Mouse (Mus musculus) ES-Bruce4 (cell line): ENCODE measurements around the gene Thsd7b. TPM values are rescaled to one million over a fixed set of nuclear protein-coding genes. Genes with fewer than 3 reads are reported as not detected.

Source experiments
- H3K27ac ChIP-seq: 2 replicates; pipeline ENCODE4 v1.5.1; 2012; ENCODE audit warnings: low read length, inconsistent platforms; ENCODE audit not compliant: insufficient read depth
- H3K27me3 ChIP-seq: 2 replicates; pipeline ENCODE4 v1.6.1; 2012; ENCODE audit warnings: mild to moderate bottlenecking, low read length, inconsistent platforms; ENCODE audit not compliant: control insufficient read depth, poor library complexity, insufficient read depth, severe bottlenecking
- H3K36me3 ChIP-seq: 2 replicates; pipeline ENCODE4 v1.6.1; 2012; ENCODE audit warnings: inconsistent platforms, mild to moderate bottlenecking, low read length, moderate library complexity; ENCODE audit not compliant: control insufficient read depth, poor library complexity, insufficient read depth, severe bottlenecking
- H3K4me1 ChIP-seq: one replicate; pipeline ENCODE4 v1.8.1; 2011; ENCODE audit warnings: low read length; ENCODE audit not compliant: control insufficient read depth, insufficient read depth
- H3K4me3 ChIP-seq: 2 replicates; pipeline ENCODE4 v1.5.1; 2011; ENCODE audit warnings: low read depth, mild to moderate bottlenecking, low read length
- H3K9ac ChIP-seq: 2 replicates; pipeline ENCODE4 v1.6.1; 2012; ENCODE audit warnings: low read depth, mild to moderate bottlenecking, inconsistent platforms; ENCODE audit not compliant: poor library complexity, severe bottlenecking
- H3K9me3 ChIP-seq: replicated peaks from 2 replicates; pipeline ENCODE4 v1.6.1; 2012; ENCODE audit warnings: mild to moderate bottlenecking, low read length, inconsistent platforms; ENCODE audit not compliant: control insufficient read depth, poor library complexity, insufficient read depth, severe bottlenecking
- CTCF ChIP-seq: IDR thresholded peaks from one replicate; pipeline ENCODE4 v1.8.1; 2011; ENCODE audit warnings: low read depth, low read length
- EP300 ChIP-seq: IDR thresholded peaks from 2 replicates; pipeline ENCODE4 v1.6.1; 2011; ENCODE audit warnings: low read depth, low read length; ENCODE audit not compliant: insufficient read depth
- POLR2A ChIP-seq: IDR thresholded peaks from one replicate; pipeline ENCODE4 v1.8.1; 2011; ENCODE audit warnings: low read length; ENCODE audit not compliant: insufficient read depth
- polyA plus RNA-seq: library from polyadenylated mRNA; stranded (reverse); fragments of >200 nt; gene quantifications from 2 replicates; pipeline ENCODE4 v1.2.4, GENCODE M21; 2011; ENCODE audit warnings: low read depth; ENCODE audit not compliant: missing spikeins, insufficient read depth, insufficient read length

The Thsd7b gene
- polyA plus RNA-seq, 1 experiment, result 0.18 TPM

- Histone ChIP-seq H3K4me1 (no peaks in the 10 kb centered on the region), H3K9ac (no peak overlapping the region), H3K27me3 (no peaks in the 10 kb centered on the region), H3K9me3 (no peaks in the 10 kb centered on the region), H3K36me3 (no peaks in the 10 kb centered on the region), H3K27ac (no peak overlapping the region), H3K4me3 (no peak overlapping the region)
- no peak for TF ChIP-seq POLR2A
- TF ChIP-seq CTCF, result no peak
- no peak for TF ChIP-seq EP300
Observed at GRCm38 (mm10) chr1:129324798-129325197, 51.7 kb downstream of the Thsd7b start.

DNA sequence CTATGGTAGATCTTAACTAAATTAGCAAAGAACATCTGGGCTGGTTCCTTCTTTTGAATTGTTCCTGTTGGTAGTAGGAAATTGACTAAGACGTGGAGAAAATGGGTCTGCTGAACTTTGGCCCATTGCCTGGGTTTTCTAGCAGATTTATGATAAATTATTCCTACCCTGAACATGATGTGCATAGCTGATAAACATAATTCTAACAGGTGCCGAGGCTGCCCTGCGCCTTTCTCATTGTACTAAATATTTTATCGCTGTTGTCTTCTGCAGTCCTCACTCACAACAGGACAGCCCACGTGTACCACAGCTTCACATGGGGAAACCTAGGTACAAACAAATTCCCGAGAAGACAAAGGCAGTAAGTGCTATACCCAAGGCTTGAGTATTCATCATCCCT is 83.5 kb downstream of the Thsd7b start:
- H3K27ac ChIP-seq, result no peak overlapping the region
- no peaks in the 10 kb centered on the region for H3K4me1 ChIP-seq
- no peak overlapping the region for H3K9ac ChIP-seq
- no peaks in the 10 kb centered on the region for H3K36me3 ChIP-seq
- no peaks in the 10 kb centered on the region for H3K9me3 ChIP-seq
- no peak overlapping the region for H3K4me3 ChIP-seq
- no peaks in the 10 kb centered on the region for H3K27me3 ChIP-seq
- TF ChIP-seq EP300, result no peak
- no peak for TF ChIP-seq CTCF
- TF ChIP-seq POLR2A, result no peak

- no peaks in the 10 kb centered on the region for H3K4me1 ChIP-seq
Observed at GRCm38 (mm10) chr1:129357378-129357777, 84.3 kb downstream of the Thsd7b start.

DNA sequence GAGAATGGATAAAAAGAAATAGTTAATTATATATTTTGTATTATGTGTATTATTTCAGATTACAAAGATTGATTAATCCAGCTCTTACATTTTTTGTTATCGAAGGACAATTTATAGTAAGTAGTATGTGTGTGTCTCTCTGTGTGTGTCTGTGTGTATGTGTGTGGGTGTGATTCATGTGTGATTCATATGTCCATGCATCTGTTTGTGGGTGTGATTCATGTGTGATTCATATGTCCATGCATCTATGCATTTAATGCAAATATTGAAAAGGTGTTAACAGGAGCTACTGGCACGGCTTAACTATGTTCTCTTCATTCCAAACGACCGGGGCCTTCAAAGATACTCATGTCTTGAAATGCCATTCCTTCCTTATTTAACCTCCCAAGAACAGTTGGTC is 90.3 kb downstream of the Thsd7b start:
- Histone ChIP-seq H3K27ac (no peak overlapping the region), H3K9ac (no peak overlapping the region), H3K9me3 (no peaks in the 10 kb centered on the region), H3K4me3 (no peak overlapping the region), H3K4me1 (no peaks in the 10 kb centered on the region), H3K27me3 (no peaks in the 10 kb centered on the region), H3K36me3 (no peaks in the 10 kb centered on the region)
- TF ChIP-seq POLR2A (no peak), CTCF (no peak), EP300 (no peak)

More at GRCm38 (mm10) chr1:129357378-129357777, 84.3 kb downstream of the Thsd7b start:
- Histone ChIP-seq H3K9ac (no peak overlapping the region), H3K27ac (no peak overlapping the region), H3K27me3 (no peaks in the 10 kb centered on the region), H3K9me3 (no peaks in the 10 kb centered on the region), H3K36me3 (no peaks in the 10 kb centered on the region), H3K4me3 (no peak overlapping the region)
- no peak for TF ChIP-seq POLR2A
- no peak for TF ChIP-seq EP300
- no peak for TF ChIP-seq CTCF

DNA sequence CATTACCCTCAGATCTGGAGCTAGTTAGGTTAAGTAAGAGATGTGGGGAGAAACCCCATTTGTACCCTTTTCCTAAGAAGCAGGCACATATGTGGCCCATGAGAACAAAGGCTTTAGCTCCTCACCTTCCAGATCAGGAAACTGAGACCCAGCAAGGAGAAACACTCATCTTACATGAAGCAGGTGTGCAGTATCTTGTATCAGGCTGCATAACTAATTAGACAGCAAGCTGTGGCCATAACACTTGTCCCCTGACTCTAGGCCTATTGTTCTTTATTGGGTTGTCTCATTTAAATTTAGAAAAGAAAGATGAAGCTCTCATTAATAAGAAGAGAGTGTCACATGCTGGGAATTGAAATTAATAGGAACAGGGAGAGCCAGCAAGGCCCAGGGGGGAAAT is 91.7 kb downstream of the Thsd7b start:
- H3K9me3 ChIP-seq, result no peaks in the 10 kb centered on the region
- H3K27ac ChIP-seq, result no peak overlapping the region
- H3K4me1 ChIP-seq, result no peaks in the 10 kb centered on the region
- no peak for TF ChIP-seq POLR2A
- no peak for TF ChIP-seq EP300
- no peak for TF ChIP-seq CTCF
- H3K27me3 ChIP-seq, result no peaks in the 10 kb centered on the region
- H3K4me3 ChIP-seq, result no peak overlapping the region
- H3K36me3 ChIP-seq, result no peaks in the 10 kb centered on the region
- H3K9ac ChIP-seq, result no peak overlapping the region

- no peak for TF ChIP-seq CTCF
- TF ChIP-seq EP300, result no peak
Observed at GRCm38 (mm10) chr1:129365590-129365989, 92.5 kb downstream of the Thsd7b start.

GRCm38 (mm10) chr1:129386479-129386878 is 113.4 kb downstream of the Thsd7b start:
- H3K27ac ChIP-seq, result no peak overlapping the region
- no peak overlapping the region for H3K9ac ChIP-seq
- H3K9me3 ChIP-seq, result no peaks in the 10 kb centered on the region
- H3K4me3 ChIP-seq, result no peak overlapping the region
- no peaks in the 10 kb centered on the region for H3K36me3 ChIP-seq
- TF ChIP-seq EP300 (no peak), POLR2A (no peak), CTCF (no peak)
- no peaks in the 10 kb centered on the region for H3K4me1 ChIP-seq
- no peaks in the 10 kb centered on the region for H3K27me3 ChIP-seq

More at GRCm38 (mm10) chr1:129365590-129365989, 92.5 kb downstream of the Thsd7b start:
- no peak overlapping the region for H3K27ac ChIP-seq
- H3K9me3 ChIP-seq, result no peaks in the 10 kb centered on the region
- H3K36me3 ChIP-seq, result no peaks in the 10 kb centered on the region
- H3K4me1 ChIP-seq, result no peaks in the 10 kb centered on the region
- H3K9ac ChIP-seq, result no peak overlapping the region
- H3K4me3 ChIP-seq, result no peak overlapping the region
- no peaks in the 10 kb centered on the region for H3K27me3 ChIP-seq
